ENCODE assay signal across 17 mouse cellular contexts in genomic region chr11:116893532-116894442, GRCm38 (mm10). TPM values are rescaled to one million over a fixed set of nuclear protein-coding genes. Genes with fewer than 3 reads are reported as not detected.
DNase-seq lines count a peak whose midpoint lies in the region; ATAC-seq and TF ChIP-seq lines count a peak whose summit lies in the region.
"Had no signal": no experiment of that assay in that cellular context is flagged by ENCODE, and none has a peak within 500 bp of the region (broad histone marks: within the 10 kb centered on the region; RNA-seq: fewer than 3 reads in every experiment).

No protein-coding gene starts in this region.

- 37% methylated on average over 19 of the region's 19 CpGs for WGBS in stomach, postnatal 0 days

- DNase-seq in layer of hippocampus, adult 11-12 months (ENCODE audit: low spot score): peak; percentile 44
- DNase-seq in layer of hippocampus, postnatal 14 days (ENCODE audit: low spot score in 2 of 2): no peak
- DNase-seq in right cerebral cortex, postnatal 10 days (ENCODE audit: low spot score in 2 of 2): peak; percentile 46 to 50
- DNase-seq in right cerebral cortex, postnatal 4 days: no peak
- DNase-seq in NIH3T3 (ENCODE audit: low read depth): peak; percentile 19
- DNase-seq in stomach, postnatal 0 days (ENCODE audit: low spot score): no peak
- no peak for DNase-seq in cerebellum, adult 9-11 months
- DNase-seq: adrenal gland, postnatal 10 days; cerebellum, adult 11-12 months; kidney, adult 8-10 months; liver, embryonic 13.5 days had no signal

- no peaks in the 10 kb centered on the region for H3K27me3 ChIP-seq in stomach, postnatal 0 days (ENCODE audit: control insufficient read depth, insufficient read depth, low read length)
- H3K27me3 ChIP-seq: hindbrain, embryonic 15.5 days had no signal

- no peak for TF ChIP-seq CTCF in stomach, postnatal 0 days (IDR thresholded peaks at IDR 0.05; ENCODE audit: low read depth)

- H3K4me1 ChIP-seq in stomach, postnatal 0 days (replicated peaks; ENCODE audit: control insufficient read depth, insufficient read depth): no peaks in the 10 kb centered on the region
- H3K4me1 ChIP-seq: liver, embryonic 13.5 days had no signal

- H3K36me3 ChIP-seq in stomach, postnatal 0 days (ENCODE audit: control insufficient read depth, insufficient read depth, low read length): no peaks in the 10 kb centered on the region
- H3K36me3 ChIP-seq: forebrain, embryonic 12.5 days; G1E; heart, embryonic 10.5 days; hindbrain, embryonic 15.5 days; liver, embryonic 13.5 days had no signal

- TF ChIP-seq EP300 in stomach, postnatal 0 days (optimal IDR thresholded peaks at IDR 0.05): no peak

- H3K27ac ChIP-seq in stomach, postnatal 0 days (replicated peaks): no peak overlapping the region
- H3K27ac ChIP-seq: forebrain, embryonic 12.5 days; heart, embryonic 10.5 days; hindbrain, embryonic 15.5 days; liver, embryonic 13.5 days had no signal

- H3K4me3 ChIP-seq in stomach, postnatal 0 days (ENCODE audit: low read depth, low read length): no peak overlapping the region
- H3K4me3 ChIP-seq: forebrain, embryonic 12.5 days; heart, embryonic 10.5 days; hindbrain, embryonic 15.5 days; liver, embryonic 13.5 days; myocyte had no signal

- no peak overlapping the region for H3K4me2 ChIP-seq in stomach, postnatal 0 days (replicated peaks; ENCODE audit: low read depth)
- H3K4me2 ChIP-seq: forebrain, embryonic 12.5 days; hindbrain, embryonic 15.5 days; liver, embryonic 13.5 days had no signal

- no peak overlapping the region for H3K9ac ChIP-seq in stomach, postnatal 0 days (ENCODE audit: low read length)
- H3K9ac ChIP-seq: forebrain, embryonic 12.5 days; hindbrain, embryonic 15.5 days; liver, embryonic 13.5 days had no signal

- peak; percentile 39; the same call in 1 of the 2 replicates for ATAC-seq in stomach, postnatal 0 days (ENCODE audit: low FRiP score, low TSS enrichment)

- no peaks in the 10 kb centered on the region for H3K9me3 ChIP-seq in stomach, postnatal 0 days (ENCODE audit: control insufficient read depth, low read length)
- H3K9me3 ChIP-seq: forebrain, embryonic 12.5 days; G1E; heart, embryonic 10.5 days; hindbrain, embryonic 15.5 days; liver, embryonic 13.5 days had no signal

RNA-seq across cellular contexts. Expression of gene Mgat5b, which starts 24.9 kb away (rescaled TPM):
- total RNA-seq in layer of hippocampus, postnatal 14 days (2021): 10 to 100 TPM; 44.1 to 44.5 TPM
- 0.30 and 0.57 TPM in 2 replicates for polyA plus RNA-seq in stomach, postnatal 0 days (2015; fragmentation: Nextera tagmentation; extraction: Ambion mirVana)
- total RNA-seq: gastrocnemius, adult 8-10 months had no signal
- polyA plus RNA-seq: G1E; liver, embryonic 13.5 days; myocyte had no signal

RNA-seq across cellular contexts. Expression of gene Srsf2, which starts 40.9 kb away (rescaled TPM):
- total RNA-seq in layer of hippocampus, postnatal 14 days (2021): 100 to 1,000 TPM; 171 to 184 TPM
- 403 and 419 TPM in 2 replicates for polyA plus RNA-seq in stomach, postnatal 0 days (2015; fragmentation: Nextera tagmentation; extraction: Ambion mirVana)

RNA-seq across cellular contexts. Expression of gene Mfsd11, which starts 41.5 kb away (rescaled TPM):
- 10 to 100 TPM; 38.5 to 48.9 TPM for total RNA-seq in layer of hippocampus, postnatal 14 days (2021)
- 31.5 and 34.6 TPM in 2 replicates for polyA plus RNA-seq in stomach, postnatal 0 days (2015; fragmentation: Nextera tagmentation; extraction: Ambion mirVana)

RNA-seq across cellular contexts. Expression of gene Jmjd6, which starts 50.5 kb away (rescaled TPM):
- total RNA-seq in layer of hippocampus, postnatal 14 days (2021): 10 to 100 TPM; 28.8 to 29.3 TPM
- 31.8 and 33.2 TPM in 2 replicates for polyA plus RNA-seq in stomach, postnatal 0 days (2015; fragmentation: Nextera tagmentation; extraction: Ambion mirVana)

RNA-seq across cellular contexts. Expression of gene Mettl23, which starts 50.7 kb away (rescaled TPM):
- total RNA-seq in layer of hippocampus, postnatal 14 days (2021): 10 to 100 TPM; 27.3 to 30.0 TPM
- 40.6 and 44.5 TPM in 2 replicates for polyA plus RNA-seq in stomach, postnatal 0 days (2015; fragmentation: Nextera tagmentation; extraction: Ambion mirVana)

Comparison
In these comparisons a context has a peak if more than half of its experiments do, and no peak if none do; other contexts are left out.
1. DNase-seq: peak in layer of hippocampus, adult 11-12 months (single experiment), right cerebral cortex, postnatal 10 days (2 of 2) and NIH3T3 (single experiment); none in layer of hippocampus, postnatal 14 days (0 of 2), right cerebral cortex, postnatal 4 days (single experiment), stomach, postnatal 0 days (single experiment) and cerebellum, adult 9-11 months (single experiment).